Mouse (Mus musculus): ENCODE data around the gene Cdk19.

- no peak for TF ChIP-seq CTCF (IDR thresholded peaks at IDR 0.05; ENCODE audit: borderline replicate concordance, control insufficient read depth, extremely low read depth, insufficient read depth, low read length, poor library complexity)
- TF ChIP-seq POLR2A (IDR thresholded peaks at IDR 0.05; ENCODE audit: control insufficient read depth, extremely low read depth, insufficient read depth, low read length, poor library complexity), result no peak
Measured at GRCm38 (mm10) chr10:40316841-40317585, 22.4 kb upstream of the Cdk19 start.

Data from thymus, adult 2 months (tissue).